Mouse (Mus musculus) bone marrow, adult 2 months (tissue): ENCODE data around the gene Sobp.

Experiments
- CTCF ChIP-seq: fragments of 200-500 bp; IDR thresholded peaks from 2 replicates; pipeline ENCODE4 v1.5.1; 2011; ENCODE audit warnings: low read length, control low read depth; ENCODE audit not compliant: control insufficient read depth, insufficient read depth
- POLR2A ChIP-seq: fragments of 200-500 bp; IDR thresholded peaks from 2 replicates; pipeline ENCODE4 v1.6.1; 2011; ENCODE audit warnings: low read depth, mild to moderate bottlenecking, control low read depth, low read length, borderline replicate concordance; ENCODE audit not compliant: control insufficient read depth

DNA sequence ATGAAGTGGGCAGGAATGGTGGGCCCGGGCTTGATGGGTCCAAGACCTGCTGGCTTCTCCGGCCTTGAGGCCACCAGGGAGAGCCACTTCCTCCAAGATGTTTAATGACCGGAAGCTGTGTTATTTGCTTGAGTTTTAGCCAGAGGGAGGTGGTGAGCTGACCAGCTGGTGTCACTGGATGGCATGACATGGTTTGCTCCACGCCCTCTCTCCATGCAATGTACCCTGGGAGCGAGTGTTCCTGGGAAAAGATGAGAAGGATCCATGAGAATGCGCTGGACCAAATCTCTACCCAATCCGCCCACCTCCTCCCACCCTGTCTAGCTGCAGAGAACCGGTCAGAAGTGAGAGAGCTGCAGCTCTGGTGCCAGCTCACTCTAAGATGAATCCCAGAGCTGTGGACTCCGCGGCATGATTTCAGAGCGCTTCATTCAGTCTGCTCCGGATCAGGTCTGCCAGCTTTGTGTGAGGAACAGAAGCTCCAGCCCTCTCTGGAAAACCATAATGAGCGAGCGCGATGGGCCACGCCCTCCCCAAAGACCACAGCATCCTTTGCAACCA lies 170.1 kb downstream of the Sobp start:
- TF ChIP-seq CTCF: no peak
- TF ChIP-seq POLR2A: no peak
